Mouse (Mus musculus) intestine, embryonic 14.5 days (tissue): ENCODE measurements around the gene Gm17018. TPM values are rescaled to one million over a fixed set of nuclear protein-coding genes. Genes with fewer than 3 reads are reported as not detected.

ENCODE experiments used
- ATAC-seq: fragments of 200-750 bp; cut with Nextera tagmentation; replicated peaks from 2 replicates; pipeline ENCODE4 v1.8.0; 2017; ENCODE audit warnings: low read depth, moderate number of reproducible peaks, moderate TSS enrichment, moderate library complexity; ENCODE audit not compliant: low FRiP score, low TSS enrichment
- DNase-seq: peaks from one replicate; pipeline ENCODE4 v3.0.0-alpha.2; 2018; ENCODE audit warnings: low spot score
- H3K27ac ChIP-seq: fragments of 300-500 bp; sonication (generic); 2 replicates; pipeline ENCODE4 v1.5.1; 2014; ENCODE audit warnings: low read depth, mild to moderate bottlenecking, control low read depth
- H3K27me3 ChIP-seq: fragments of 300-500 bp; sonication (generic); replicated peaks from 2 replicates; pipeline ENCODE4 v1.6.1; 2014; ENCODE audit warnings: low read length, control low read depth; ENCODE audit not compliant: control insufficient read depth, insufficient read depth
- H3K36me3 ChIP-seq: fragments of 300-500 bp; sonication (generic); 2 replicates; pipeline ENCODE4 v1.6.1; 2014; ENCODE audit warnings: low read length, control low read depth; ENCODE audit not compliant: control insufficient read depth, insufficient read depth
- H3K4me1 ChIP-seq: fragments of 300-500 bp; sonication (generic); replicated peaks from 2 replicates; pipeline ENCODE4 v1.6.1; 2014; ENCODE audit warnings: low read length, control low read depth, mixed read lengths; ENCODE audit not compliant: control insufficient read depth, insufficient read depth
- H3K4me2 ChIP-seq: fragments of 300-500 bp; sonication (generic); 2 replicates; pipeline ENCODE4 v1.6.1; 2014; ENCODE audit warnings: low read length
- H3K4me3 ChIP-seq: fragments of 300-500 bp; sonication (generic); 2 replicates; pipeline ENCODE4 v1.5.1; 2014; ENCODE audit warnings: low read depth, low read length, control low read depth, mixed read lengths
- H3K9ac ChIP-seq: fragments of 300-500 bp; sonication (generic); 2 replicates; pipeline ENCODE4 v1.6.1; 2014; ENCODE audit warnings: mild to moderate bottlenecking, low read length
- H3K9me3 ChIP-seq: fragments of 300-500 bp; sonication (generic); 2 replicates; pipeline ENCODE4 v1.6.1; 2016; ENCODE audit warnings: low read length, control low read depth; ENCODE audit not compliant: control insufficient read depth
- WGBS: fragments of 180-500 bp; shearing (Covaris S2); extraction: QIAGEN DNeasy Blood & Tissue Kit; methylation state at CpG from one replicate; pipeline ENCODE4 v1.1.7; 2014; 5-methylcytosine and 5-hydroxymethylcytosine counted together
- polyA plus RNA-seq: library from polyadenylated mRNA; unstranded; fragments of >200 nt; fragmentation: Nextera tagmentation; extraction: Ambion mirVana; gene quantifications from 2 replicates; pipeline ENCODE4 v1.2.1, GENCODE M21; 2014

Gene Gm17018
- polyA plus RNA-seq, 1 experiment from 2014 or later, result 44.0 TPM

DNA sequence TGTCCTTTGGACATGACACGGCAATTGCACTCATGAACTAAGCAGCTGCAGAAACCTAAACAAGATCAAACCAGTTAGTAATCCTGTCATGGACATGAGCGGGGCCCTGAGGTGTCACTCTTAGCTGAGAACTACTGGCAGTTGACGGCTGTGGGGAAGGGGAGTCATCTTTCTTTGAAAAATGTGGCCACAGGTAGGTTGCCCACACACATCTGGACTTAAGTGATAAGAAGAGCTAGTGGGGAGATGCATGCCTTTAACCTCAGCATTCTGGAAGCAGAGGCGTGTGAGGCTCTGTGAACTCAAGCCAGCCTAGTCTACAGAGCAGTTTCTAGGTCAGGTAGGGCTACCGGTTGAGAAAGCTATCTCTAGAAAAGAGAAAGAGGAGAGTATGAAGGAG lies 42.2 kb downstream of the Gm17018 start:
- WGBS, result 77% methylated on average over 5 of the region's 5 CpGs
- ATAC-seq (no peak), DNase-seq (no peak)
- Histone ChIP-seq H3K9me3 (no peaks in the 10 kb centered on the region), H3K9ac (no peak overlapping the region), H3K27me3 (no peaks in the 10 kb centered on the region), H3K4me2 (no peak overlapping the region), H3K36me3 (no peaks in the 10 kb centered on the region), H3K27ac (no peak overlapping the region), H3K4me3 (no peak overlapping the region), H3K4me1 (no peaks in the 10 kb centered on the region)

DNA sequence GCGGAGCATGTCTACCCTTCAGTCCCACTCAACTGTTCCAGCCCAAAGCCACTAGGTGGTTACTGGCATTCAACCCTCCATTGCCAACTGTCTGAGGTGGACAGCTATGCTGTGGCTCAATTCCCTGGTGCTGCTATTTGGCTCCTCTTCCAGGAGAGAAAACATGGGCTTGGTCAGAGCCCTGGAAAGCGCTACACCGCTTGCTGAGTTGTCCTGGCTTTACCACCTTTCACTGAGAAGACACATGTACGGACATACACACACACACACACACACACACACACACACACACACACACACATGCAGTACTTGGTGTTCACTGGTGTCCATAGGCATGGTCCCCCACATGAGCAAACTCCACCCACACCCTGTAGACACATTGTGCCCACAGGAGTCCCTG lies 46.3 kb downstream of the Gm17018 start:
- no peak for DNase-seq
- H3K36me3 ChIP-seq, result no peaks in the 10 kb centered on the region
- H3K27ac ChIP-seq, result no peak overlapping the region
- H3K4me1 ChIP-seq, result no peaks in the 10 kb centered on the region
- H3K27me3 ChIP-seq, result no peaks in the 10 kb centered on the region
- no peak overlapping the region for H3K4me2 ChIP-seq
- WGBS, result 86% methylated on average over 4 of the region's 4 CpGs
- H3K4me3 ChIP-seq, result no peak overlapping the region
- ATAC-seq, result no peak
- no peaks in the 10 kb centered on the region for H3K9me3 ChIP-seq
- no peak overlapping the region for H3K9ac ChIP-seq

DNA sequence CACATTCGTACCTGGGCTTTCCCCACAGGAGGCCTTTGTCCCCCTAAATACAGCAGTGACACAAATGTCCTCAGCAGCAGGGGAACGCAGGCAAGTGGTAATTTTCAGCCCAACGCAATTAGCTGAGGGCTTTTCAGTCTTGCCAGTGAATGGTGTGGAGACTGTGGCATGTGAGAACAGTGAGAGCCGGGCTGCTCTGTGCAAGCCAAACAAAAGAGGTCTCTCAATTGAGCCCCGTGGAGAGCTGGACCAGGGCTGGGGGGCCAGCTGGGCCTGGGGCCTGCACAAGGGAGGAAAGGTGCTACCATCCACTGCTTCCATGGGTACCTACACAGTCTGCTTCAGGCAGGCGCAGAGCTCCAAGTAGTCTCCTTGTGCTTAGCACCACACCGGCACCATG lies 47.1 kb downstream of the Gm17018 start:
- DNase-seq (no peak), ATAC-seq (no peak)
- Histone ChIP-seq H3K4me3 (no peak overlapping the region), H3K4me2 (no peak overlapping the region), H3K36me3 (no peaks in the 10 kb centered on the region), H3K27me3 (no peaks in the 10 kb centered on the region), H3K9ac (no peak overlapping the region), H3K4me1 (no peaks in the 10 kb centered on the region), H3K9me3 (no peaks in the 10 kb centered on the region), H3K27ac (no peak overlapping the region)
- 55% methylated on average over 7 of the region's 7 CpGs for WGBS

DNA sequence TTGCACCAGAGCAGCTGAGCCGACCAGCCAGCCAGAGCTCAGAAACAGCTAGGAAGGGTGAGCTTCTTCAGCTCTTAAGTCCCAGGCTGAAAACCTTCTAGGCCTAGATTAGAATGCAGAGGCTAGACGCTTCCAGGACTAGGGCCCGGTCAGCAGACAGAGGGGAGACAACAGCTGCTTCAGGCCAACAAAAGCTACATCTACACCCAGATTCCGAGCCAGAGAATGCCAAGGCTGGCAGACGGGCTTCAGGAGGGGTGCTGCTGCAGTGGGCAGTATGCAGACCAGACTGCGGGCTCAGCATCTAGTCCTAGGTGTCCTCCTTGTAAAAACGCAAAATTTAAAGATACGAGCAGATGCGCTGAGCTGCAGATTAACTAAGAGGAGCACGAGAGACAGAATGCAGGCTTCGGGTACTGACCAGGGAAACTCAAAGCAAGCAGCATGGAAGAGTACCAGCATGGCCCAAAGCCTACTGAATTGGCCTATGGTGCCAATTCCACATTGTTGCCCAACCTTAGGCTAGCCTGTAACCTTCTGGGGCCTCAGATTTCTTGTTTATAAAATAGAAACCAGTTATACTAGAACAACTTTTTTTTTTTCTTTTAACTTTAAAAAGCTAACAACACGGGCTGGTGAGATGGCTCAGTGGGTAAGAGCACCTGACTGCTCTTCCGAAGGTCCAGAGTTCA lies 48.4 kb downstream of the Gm17018 start:
- Histone ChIP-seq H3K27ac (no peak overlapping the region), H3K4me1 (no peaks in the 10 kb centered on the region), H3K9me3 (no peaks in the 10 kb centered on the region), H3K9ac (no peak overlapping the region), H3K27me3 (no peaks in the 10 kb centered on the region), H3K4me2 (no peak overlapping the region), H3K4me3 (no peak overlapping the region), H3K36me3 (no peaks in the 10 kb centered on the region)
- no peak for ATAC-seq
- no peak for DNase-seq
- WGBS, result 86% methylated on average over 13 of the region's 13 CpGs

DNA sequence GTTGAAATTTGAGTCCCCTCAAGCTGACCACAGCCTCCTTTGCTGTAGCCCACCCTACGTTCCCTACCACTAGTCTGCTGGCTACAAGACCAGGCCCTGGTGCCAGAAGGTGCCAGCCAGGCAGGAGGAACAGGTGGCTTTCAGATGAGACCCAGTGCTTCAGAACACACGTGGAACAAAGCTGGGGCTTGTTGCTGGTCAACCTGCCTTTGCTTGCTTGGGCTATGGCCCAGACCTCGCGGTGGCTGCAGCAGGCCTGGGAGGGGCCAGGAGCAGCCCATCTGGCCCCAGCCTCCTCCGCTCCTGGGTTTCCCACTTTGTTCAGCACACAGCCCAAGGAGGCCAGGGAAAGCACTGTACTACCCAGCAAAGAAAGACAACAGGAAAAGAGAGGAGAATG lies 50.4 kb downstream of the Gm17018 start:
- H3K9me3 ChIP-seq, result no peaks in the 10 kb centered on the region
- H3K27me3 ChIP-seq, result no peaks in the 10 kb centered on the region
- peaks cover 5% of the 10 kb centered on the region; the same call in 1 of the 2 replicates for H3K4me1 ChIP-seq
- DNase-seq (no peak), ATAC-seq (no peak)
- no peak overlapping the region for H3K4me3 ChIP-seq
- no peak overlapping the region for H3K27ac ChIP-seq
- no peak overlapping the region for H3K4me2 ChIP-seq
- 76% methylated on average over 5 of the region's 5 CpGs for WGBS
- H3K9ac ChIP-seq, result no peak overlapping the region
- no peaks in the 10 kb centered on the region for H3K36me3 ChIP-seq

GRCm38 (mm10) chr19:45614375-45614774 lies 54.0 kb downstream of the Gm17018 start:
- Histone ChIP-seq H3K27ac (no peak overlapping the region), H3K36me3 (no peaks in the 10 kb centered on the region), H3K9ac (no peak overlapping the region), H3K9me3 (no peaks in the 10 kb centered on the region), H3K27me3 (no peaks in the 10 kb centered on the region), H3K4me2 (no peak overlapping the region), H3K4me1 (peaks cover 6% of the 10 kb centered on the region; the same call in 1 of the 2 replicates), H3K4me3 (no peak overlapping the region)
- no peak for DNase-seq
- ATAC-seq, result no peak
- 86% methylated on average over 8 of the region's 8 CpGs for WGBS

DNA sequence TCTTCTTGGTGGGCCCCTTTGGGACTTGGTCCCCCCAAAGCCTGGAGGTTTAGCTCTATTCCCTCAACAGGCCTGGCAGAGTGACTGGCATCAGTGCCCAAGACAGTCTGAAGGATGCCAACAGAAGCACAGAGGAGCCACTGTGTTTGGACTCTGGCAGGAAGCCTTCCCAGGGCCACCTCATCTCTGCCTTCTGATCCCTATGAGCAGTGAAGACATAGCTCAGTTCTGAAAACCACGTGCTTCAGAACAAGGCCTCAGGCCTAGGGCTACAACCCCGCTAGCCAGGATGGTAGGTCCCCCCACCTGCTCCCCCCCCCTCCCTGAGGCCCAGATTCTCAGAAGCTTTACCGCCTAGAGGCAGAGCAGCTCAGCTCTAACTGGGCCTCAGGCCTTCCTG lies 54.5 kb downstream of the Gm17018 start:
- ATAC-seq (no peak), DNase-seq (no peak)
- 69% methylated on average over 3 of the region's 3 CpGs for WGBS
- H3K27ac ChIP-seq, result no peak overlapping the region
- H3K9ac ChIP-seq, result no peak overlapping the region
- no peaks in the 10 kb centered on the region for H3K36me3 ChIP-seq
- H3K27me3 ChIP-seq, result no peaks in the 10 kb centered on the region
- H3K9me3 ChIP-seq, result no peaks in the 10 kb centered on the region
- H3K4me1 ChIP-seq, result peaks cover 6% of the 10 kb centered on the region; the same call in 1 of the 2 replicates
- no peak overlapping the region for H3K4me2 ChIP-seq
- no peak overlapping the region for H3K4me3 ChIP-seq

GRCm38 (mm10) chr19:45615415-45616213 lies 55.2 kb downstream of the Gm17018 start:
- Histone ChIP-seq H3K27ac (no peak overlapping the region), H3K9ac (no peak overlapping the region), H3K4me1 (peaks cover 6% of the 10 kb centered on the region; the same call in 1 of the 2 replicates), H3K4me3 (no peak overlapping the region), H3K4me2 (no peak overlapping the region), H3K27me3 (no peaks in the 10 kb centered on the region), H3K9me3 (no peaks in the 10 kb centered on the region), H3K36me3 (no peaks in the 10 kb centered on the region)
- ATAC-seq (0 out of 2 replicates have a peak, but pooled peaks have one; percentile 32), DNase-seq (no peak)
- WGBS, result 69% methylated on average over 12 of the region's 12 CpGs

GRCm38 (mm10) chr19:45616214-45616518 lies 55.8 kb downstream of the Gm17018 start:
- Histone ChIP-seq H3K27ac (no peak overlapping the region), H3K27me3 (no peaks in the 10 kb centered on the region), H3K9ac (no peak overlapping the region), H3K9me3 (no peaks in the 10 kb centered on the region), H3K4me1 (peaks cover 6% of the 10 kb centered on the region; the same call in 1 of the 2 replicates), H3K36me3 (no peaks in the 10 kb centered on the region), H3K4me2 (no peak overlapping the region), H3K4me3 (no peak overlapping the region)
- no peak for ATAC-seq
- WGBS, result 56% methylated on average over 4 of the region's 4 CpGs
- DNase-seq, result no peak
